Mouse (Mus musculus): ENCODE results near the gene Snap91. TPM values are rescaled to one million over a fixed set of nuclear protein-coding genes. Genes with fewer than 3 reads are reported as not detected.

Snap91 gene
- not detected in 3 replicates for total RNA-seq (2017)

DNA sequence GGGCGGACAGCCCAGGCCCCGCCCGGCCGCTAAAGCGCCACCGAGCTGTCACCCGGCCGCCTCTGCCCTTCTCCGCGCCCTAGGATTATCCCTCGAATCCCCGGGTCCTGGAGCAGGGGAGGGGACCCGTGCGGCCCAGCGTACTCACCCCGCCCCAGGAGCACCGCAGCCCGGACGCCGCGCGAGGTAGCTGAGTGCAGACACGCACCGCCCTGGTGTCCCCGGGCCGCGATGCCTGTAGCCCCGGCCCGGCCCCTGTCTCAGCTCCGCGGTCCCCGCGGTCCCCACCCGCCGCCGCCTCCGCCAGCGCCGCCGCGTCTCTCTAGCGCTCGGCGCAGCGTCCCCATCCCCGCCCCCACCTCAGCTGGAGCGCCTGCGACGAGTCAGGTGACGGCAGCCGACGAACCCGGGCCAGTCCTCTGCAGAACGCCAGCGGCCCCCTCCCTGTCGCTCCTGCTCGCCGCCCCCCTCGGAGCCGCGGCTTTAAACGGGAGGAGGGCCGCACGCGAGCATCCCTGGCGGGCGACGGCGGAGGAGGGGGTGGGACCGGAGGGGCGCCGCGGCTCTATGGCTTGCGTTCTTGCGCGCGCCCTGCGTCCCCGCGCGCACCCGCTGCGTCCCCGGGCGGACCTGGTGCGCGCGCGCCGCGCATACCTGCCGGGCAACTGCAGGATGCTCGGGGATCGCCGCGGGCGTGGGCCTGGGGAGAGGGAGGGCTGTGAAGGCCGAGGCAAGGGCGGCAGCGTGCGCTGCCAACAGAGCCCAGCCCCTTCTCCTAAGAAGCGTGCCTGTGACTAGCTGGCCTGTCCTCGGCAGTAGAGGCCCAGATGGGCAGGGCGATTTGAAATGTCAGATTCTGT is at the start of gene Snap91:
Snap91 (minus strand) TSS at position 542 of the 860 bp plus-strand sequence.
- no peak; the same call in 1 of the 2 replicates for ATAC-seq (replicated peaks; ENCODE audit: insufficient number of reproducible peaks, low FRiP score, low TSS enrichment, poor library complexity, severe bottlenecking)

DNA sequence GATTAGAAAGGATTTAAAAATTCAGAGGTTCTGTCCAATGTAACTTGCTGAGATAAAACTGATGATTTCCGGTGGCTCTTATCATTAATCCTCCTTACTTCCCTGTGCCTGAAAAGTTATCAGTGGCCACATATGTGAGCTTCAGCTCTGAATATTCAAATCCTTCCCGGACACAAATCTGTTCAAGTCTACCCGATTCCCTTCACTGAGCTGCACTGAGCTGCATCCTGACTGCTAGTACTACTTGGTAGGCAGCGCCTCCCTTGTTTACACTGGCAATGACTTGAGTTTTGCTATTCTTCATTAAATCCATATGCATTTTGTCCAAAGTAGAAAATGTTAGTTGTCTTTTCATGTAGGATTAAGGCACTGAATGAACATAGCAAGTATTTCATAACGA is 46.1 kb upstream of the Snap91 start:
- ATAC-seq (replicated peaks; ENCODE audit: insufficient number of reproducible peaks, low FRiP score, low TSS enrichment, poor library complexity, severe bottlenecking), result no peak

- ATAC-seq (replicated peaks; ENCODE audit: insufficient number of reproducible peaks, low FRiP score, low TSS enrichment, poor library complexity, severe bottlenecking), result no peak
Observed at GRCm38 (mm10) chr9:86925688-86926087, 45.2 kb upstream of the Snap91 start.

DNA sequence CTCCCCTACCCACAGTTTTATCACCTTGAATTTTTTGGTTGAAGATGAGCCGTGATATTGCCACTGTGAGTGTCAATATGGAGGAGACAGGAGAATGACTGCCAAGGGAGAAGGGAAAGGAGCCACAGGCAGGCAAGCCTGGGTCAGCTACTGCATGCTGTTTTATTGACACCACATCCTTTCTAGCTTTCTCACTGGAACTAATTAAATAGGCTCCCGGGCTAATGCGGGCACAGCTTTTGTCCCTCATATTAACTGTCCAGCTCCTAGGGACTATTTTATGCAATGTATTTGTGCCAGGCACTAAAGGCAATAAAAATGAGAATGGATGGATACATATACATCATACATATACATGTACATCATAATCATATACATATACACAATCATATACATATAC is 42.0 kb upstream of the Snap91 start:
- ATAC-seq (replicated peaks; ENCODE audit: insufficient number of reproducible peaks, low FRiP score, low TSS enrichment, poor library complexity, severe bottlenecking), result no peak

- no peak for ATAC-seq (replicated peaks; ENCODE audit: insufficient number of reproducible peaks, low FRiP score, low TSS enrichment, poor library complexity, severe bottlenecking)
Observed at GRCm38 (mm10) chr9:86916543-86916942, 36.1 kb upstream of the Snap91 start.

DNA sequence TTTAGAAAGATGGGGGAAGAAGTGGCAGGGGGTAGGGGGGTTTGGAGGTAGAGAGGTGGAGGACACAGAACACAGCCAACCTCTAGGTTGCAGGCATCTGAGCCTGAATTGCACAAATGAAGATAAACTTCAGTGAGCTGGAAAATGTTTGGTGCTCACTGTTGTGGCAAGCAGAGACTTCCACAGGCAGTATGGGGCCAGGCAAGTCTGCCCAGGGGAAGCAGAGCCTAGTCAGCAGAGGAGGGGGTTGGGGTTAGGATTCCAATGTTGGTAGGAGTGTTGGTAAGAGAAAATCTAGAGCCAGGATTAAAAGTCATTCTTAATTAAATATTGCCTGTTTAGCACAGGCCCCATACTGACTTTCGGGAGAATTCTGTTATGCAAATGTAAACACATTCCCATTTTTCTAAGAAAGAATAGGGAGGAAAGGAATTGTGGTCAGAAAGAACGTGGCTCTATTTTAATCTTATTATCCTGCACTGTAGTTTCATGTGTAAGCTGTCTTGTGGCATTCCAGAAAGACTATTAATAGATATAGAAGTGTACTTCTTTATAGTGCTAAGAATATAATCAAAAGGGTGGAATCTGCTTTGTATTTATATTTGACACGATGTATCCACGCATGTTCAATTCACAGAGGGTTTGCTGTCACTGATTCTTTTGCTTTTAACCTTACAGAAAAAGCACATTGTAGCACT is 19.2 kb upstream of the Snap91 start:
- ATAC-seq (replicated peaks; ENCODE audit: insufficient number of reproducible peaks, low FRiP score, low TSS enrichment, poor library complexity, severe bottlenecking), result no peak

DNA sequence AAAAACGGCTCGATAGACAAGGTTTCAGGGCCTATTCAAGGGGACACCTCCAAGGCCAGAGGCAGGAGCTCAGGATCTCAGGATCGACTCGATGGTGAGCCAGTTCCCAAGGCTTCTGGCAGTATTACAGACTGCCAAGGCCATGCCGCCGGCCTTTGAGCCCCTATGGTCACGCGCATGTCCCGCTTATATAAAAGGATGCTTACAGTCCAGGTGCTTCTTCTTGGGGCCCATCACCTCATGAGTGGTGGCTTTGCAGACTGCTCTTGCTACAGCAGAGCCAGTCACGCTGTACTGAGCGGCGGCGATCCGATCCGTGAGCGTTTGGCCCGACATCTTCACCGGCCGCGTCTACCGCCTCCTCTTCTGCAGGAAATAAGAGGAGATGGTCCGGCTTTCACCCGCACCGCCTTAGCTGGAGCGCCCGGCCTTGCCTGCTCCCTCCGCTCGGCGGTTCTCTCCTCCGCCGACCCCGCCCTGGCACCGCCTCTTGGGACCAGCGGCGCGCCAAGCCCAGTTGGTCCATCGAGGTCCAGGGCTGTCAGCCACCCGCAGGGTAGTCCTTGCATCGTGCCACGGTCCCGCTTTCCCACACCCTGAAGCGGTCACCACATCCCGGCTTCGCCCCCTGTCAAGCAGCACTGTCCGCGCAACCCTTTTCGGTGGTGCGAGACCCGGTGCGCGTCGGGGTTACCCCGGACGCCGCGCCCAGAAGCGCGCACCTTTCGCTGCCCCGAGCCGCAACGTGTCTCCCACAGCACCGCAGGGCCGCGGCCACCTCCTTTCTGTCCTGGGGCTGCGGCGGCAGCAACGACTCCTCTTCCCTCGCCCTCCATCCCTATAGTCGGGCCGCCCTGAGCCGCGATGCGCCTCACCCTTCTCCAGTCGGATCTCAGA is 990 bp downstream of the Snap91 start:
- no peak for ATAC-seq (replicated peaks; ENCODE audit: insufficient number of reproducible peaks, low FRiP score, low TSS enrichment, poor library complexity, severe bottlenecking)

- no peak for ATAC-seq (replicated peaks; ENCODE audit: insufficient number of reproducible peaks, low FRiP score, low TSS enrichment, poor library complexity, severe bottlenecking)
Observed at GRCm38 (mm10) chr9:86878716-86879115, 1.7 kb downstream of the Snap91 start.

DNA sequence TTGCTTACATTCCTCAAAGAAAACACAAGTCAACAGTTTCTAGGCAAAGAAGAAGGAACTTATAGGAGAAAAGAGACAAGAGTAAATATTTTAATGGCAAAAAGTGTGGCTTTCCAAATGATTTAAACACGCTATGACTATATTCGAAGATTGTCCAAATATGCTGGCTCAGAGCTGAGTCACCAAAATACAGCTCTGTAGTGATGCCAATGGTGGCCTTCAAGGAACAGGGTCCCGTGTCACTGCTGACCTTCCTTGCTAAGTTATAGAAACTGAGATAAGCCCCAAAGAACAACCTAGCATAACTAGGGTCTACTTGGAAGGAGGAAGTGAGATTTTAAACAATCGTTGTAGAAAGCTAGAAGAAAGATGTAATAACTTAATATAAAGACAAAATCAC is 6.8 kb downstream of the Snap91 start:
- ATAC-seq (replicated peaks; ENCODE audit: insufficient number of reproducible peaks, low FRiP score, low TSS enrichment, poor library complexity, severe bottlenecking), result no peak

DNA sequence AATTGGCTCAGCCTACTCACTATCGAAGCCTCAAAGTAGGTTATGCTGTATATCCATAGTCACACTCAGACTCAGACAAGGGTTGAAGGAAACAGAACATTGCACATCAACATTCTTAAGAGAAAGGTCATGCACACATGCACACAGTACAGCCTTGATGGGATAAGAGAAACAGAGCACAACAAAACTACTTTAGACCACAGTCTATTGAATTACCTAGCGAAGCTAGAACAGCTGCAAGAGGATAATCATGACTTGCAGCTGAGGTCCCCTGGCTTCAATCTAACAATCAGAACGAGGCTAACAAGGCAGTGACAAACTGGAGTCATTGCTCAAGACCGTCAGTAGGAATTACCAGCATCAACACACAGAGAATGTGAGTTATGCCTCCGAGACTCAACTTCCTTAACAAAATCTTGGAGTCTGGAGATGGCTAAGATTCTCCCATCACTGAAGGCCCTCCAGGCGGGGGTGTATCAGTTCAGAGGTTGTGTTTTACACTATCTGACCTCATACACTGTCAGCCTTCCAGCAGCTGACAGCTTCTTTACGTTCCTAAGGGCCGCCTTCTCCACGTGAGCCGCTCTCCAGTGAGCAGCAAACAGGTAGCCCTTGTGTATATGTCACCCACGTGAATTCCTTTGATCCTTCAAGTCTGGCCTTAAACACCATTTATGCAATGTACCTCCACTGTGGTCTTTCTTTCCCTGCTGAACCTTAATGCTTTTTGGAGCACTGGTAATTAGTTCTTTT is 10.7 kb downstream of the Snap91 start:
- ATAC-seq (replicated peaks; ENCODE audit: insufficient number of reproducible peaks, low FRiP score, low TSS enrichment, poor library complexity, severe bottlenecking), result no peak

GRCm38 (mm10) chr9:86858101-86858500 is 22.4 kb downstream of the Snap91 start:
- no peak for ATAC-seq (replicated peaks; ENCODE audit: insufficient number of reproducible peaks, low FRiP score, low TSS enrichment, poor library complexity, severe bottlenecking)

DNA sequence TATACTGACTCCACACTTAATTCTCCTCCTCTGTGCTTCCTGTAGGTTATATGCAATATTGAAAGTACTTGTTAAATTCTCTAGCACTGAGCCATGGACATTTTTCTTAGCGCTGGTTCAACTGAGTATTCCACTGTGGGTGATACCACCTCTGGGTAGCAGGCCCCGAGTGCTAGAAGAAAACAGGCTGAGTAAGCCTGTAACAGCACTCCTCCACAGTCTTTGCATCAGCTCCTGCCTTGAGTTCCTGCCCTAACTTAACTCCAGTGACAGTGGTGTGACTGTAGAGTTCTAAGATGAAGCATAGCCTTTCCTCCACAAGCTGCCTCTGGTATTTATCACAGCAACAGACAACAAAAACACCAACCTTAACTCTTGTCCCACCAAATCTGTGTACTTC is 22.8 kb downstream of the Snap91 start:
- ATAC-seq (replicated peaks; ENCODE audit: insufficient number of reproducible peaks, low FRiP score, low TSS enrichment, poor library complexity, severe bottlenecking), result no peak

DNA sequence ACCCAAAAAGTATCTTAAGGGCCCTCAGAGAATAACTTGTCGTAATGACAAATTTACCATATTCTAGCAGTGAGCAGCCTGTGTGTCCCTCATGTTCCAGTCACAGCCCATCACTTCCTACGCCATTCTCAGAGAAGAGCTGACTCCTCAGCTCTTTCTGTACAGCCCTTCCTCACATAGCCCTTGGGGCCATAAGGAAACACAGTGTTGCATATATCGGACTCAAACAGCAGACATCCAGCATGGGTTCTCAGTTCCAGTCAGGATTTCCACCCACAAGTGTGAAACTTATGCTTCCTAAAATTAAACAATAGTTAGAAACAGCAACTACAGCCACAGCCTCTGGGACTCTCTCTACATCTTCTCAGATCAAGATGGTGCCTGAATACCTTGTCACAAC is 27.6 kb downstream of the Snap91 start:
- no peak for ATAC-seq (replicated peaks; ENCODE audit: insufficient number of reproducible peaks, low FRiP score, low TSS enrichment, poor library complexity, severe bottlenecking)

DNA sequence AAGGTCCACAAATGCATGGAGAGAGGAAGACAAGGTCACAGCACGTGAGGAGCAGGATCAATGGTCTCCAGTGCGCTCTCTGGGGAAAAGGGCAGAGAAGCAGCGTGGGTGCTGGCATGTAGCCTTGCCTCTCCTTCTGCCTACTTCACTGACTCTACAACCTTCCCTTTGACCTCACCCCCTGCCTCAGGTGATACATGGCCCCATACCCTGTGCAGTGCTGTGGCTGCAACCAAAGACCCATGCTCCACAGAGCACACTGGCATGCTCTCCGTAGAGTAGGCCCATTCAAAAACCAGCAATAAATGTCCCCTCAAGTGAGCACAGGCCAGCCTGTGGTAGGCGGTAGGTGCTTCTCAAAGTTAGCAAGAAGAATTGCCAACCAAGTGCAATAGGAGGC is 28.8 kb downstream of the Snap91 start:
- no peak for ATAC-seq (replicated peaks; ENCODE audit: insufficient number of reproducible peaks, low FRiP score, low TSS enrichment, poor library complexity, severe bottlenecking)

GRCm38 (mm10) chr9:86850452-86851207 is 29.8 kb downstream of the Snap91 start:
- no peak for ATAC-seq (replicated peaks; ENCODE audit: insufficient number of reproducible peaks, low FRiP score, low TSS enrichment, poor library complexity, severe bottlenecking)

DNA sequence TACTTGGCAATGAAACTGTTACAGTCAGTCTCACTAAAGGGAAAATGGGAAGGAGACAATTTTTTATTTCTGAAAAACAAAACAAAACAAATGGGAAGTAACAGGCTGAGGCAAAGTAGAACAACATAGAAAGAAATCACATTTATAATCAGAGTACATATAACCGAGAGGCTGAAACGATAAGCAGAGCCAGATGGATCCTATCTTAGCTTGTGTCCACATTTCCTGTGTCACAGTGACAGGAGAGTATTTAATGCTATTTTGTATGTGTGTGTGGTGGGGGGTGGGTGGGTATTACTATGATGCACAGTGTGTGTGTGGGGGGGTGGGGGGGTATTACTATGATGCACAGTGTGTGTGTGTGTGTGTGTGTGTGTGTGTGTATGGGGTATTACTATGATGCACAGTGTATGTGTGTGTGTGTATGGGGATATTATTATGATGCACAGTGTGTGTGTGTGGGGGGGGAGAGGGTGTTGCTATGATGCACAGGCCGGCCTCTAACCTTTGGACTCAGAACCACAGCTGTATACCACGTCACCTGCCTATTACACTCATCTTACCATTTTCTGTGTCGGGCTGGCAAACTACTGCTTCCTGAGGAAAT is 36.6 kb downstream of the Snap91 start:
- no peak for ATAC-seq (replicated peaks; ENCODE audit: insufficient number of reproducible peaks, low FRiP score, low TSS enrichment, poor library complexity, severe bottlenecking)

GRCm38 (mm10) chr9:86829792-86830191 is 50.7 kb downstream of the Snap91 start:
- no peak for ATAC-seq (replicated peaks; ENCODE audit: insufficient number of reproducible peaks, low FRiP score, low TSS enrichment, poor library complexity, severe bottlenecking)
